Mouse (Mus musculus): ENCODE measurements around the gene Csnk1d. TPM values are rescaled to one million over a fixed set of nuclear protein-coding genes. Genes with fewer than 3 reads are reported as not detected.

The Csnk1d gene
- polyA plus RNA-seq, 1 experiment from 2014 or later: 154 TPM

DNA sequence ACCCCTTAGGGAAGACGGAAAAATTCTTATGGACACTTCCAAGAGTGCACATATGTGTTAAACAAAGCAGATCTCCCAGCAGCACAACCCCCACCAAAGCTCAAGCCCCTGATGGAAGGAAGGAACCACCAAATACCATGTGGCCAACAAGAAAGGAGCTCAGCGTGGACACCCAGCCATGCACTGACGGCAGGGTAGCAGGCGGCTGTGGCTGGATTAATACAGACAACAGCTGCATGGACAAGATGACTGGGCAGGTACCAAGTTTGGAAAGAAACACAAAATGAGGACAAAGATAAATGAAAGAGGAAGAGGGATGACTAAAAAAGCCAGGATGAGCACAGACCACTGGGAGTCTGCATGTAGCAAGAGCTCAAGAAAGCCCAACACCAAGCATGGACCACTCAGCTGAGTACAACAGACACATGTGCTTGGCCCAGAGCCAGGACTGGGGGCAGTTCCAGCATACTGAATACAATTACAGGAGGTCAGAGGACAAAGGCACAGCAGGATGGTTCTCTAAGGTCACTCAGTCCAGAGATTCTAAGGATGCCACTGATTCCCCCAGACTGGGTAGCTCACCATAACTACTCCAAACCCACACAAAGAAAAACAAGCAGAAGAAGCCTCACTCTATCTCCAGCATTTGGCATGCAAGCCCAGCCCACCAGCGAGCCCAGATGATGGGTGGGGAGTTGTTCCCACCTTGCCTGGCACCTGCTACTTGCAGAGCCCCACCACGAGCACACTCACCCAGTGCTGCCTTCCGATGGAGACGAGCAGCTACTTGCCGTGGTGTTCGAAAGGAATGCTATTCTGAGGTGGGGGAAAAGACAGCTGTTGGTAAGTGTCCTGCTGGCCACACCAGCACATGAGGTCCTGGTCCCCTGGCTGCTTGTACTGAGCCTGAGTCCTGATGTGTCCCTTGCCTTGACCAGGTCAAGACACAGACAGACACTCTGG, 26.7 kb downstream of the Csnk1d start:
- Histone ChIP-seq H3K9me3 (no peaks in the 10 kb centered on the region), H3K27me3 (no peaks in the 10 kb centered on the region), H3K36me3 (peaks cover 100% of the 10 kb centered on the region), H3K4me3 (replicated peaks) (no peak overlapping the region), H3K27ac (peak overlapping the region; percentile 17; the same call in 1 of the 2 replicates), H3K4me2 (no peak overlapping the region), H3K4me1 (replicated peaks) (peaks cover 9% of the 10 kb centered on the region), H3K9ac (replicated peaks) (no peak overlapping the region)
- ATAC-seq (ENCODE audit: insufficient number of reproducible peaks, insufficient read depth, low FRiP score, low TSS enrichment, low read depth): no peak
- 89% methylated on average over 10 of the region's 10 CpGs for WGBS

- H3K36me3 ChIP-seq: peaks cover 100% of the 10 kb centered on the region
- no peak overlapping the region for H3K4me3 ChIP-seq (replicated peaks)
- WGBS: 89% methylated on average over 7 of the region's 7 CpGs
- H3K4me2 ChIP-seq: no peak overlapping the region
- no peaks in the 10 kb centered on the region for H3K27me3 ChIP-seq
- peaks cover 20% of the 10 kb centered on the region for H3K4me1 ChIP-seq (replicated peaks)
- no peak overlapping the region for H3K27ac ChIP-seq
- H3K9me3 ChIP-seq: no peaks in the 10 kb centered on the region
- H3K9ac ChIP-seq (replicated peaks): no peak overlapping the region
- ATAC-seq (ENCODE audit: insufficient number of reproducible peaks, insufficient read depth, low FRiP score, low TSS enrichment, low read depth): no peak
Measured at GRCm38 (mm10) chr11:120962909-120963308, 28.2 kb downstream of the Csnk1d start.

DNA sequence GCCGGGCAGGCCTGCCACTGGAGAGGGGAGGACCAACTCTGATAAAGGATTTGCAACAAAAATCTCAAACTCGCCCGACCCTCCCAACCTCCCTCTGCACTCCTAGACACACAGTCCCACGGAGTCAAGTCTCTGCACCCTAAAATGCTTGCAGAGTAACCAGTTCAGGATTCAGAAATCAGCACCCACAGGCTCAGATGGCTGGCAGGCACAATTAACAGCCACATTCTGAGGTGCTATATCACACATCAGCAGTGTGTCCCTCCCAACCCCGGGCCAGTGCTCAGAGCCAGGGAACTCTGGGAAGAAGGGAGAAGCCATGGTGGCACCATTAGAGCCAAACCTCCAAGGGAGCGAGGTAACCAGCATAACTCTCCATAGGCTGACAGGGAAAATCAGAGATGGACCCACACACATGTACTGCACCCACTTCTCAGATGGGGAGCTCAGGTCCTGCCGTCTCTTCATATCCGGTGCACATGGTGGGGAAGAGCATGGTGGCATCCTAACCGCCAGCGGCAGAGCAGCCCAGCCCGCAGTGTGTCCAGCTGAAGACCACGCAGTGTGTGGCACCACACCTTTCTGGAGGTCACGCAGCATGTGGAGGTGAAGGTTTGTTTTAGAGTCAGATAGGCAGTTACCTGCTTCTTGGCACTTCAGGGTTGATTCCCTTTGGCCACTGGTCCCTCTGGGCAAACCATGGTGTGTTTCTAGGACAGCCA, 28.9 kb downstream of the Csnk1d start:
- Histone ChIP-seq H3K27me3 (no peaks in the 10 kb centered on the region), H3K9ac (replicated peaks) (no peak overlapping the region), H3K9me3 (no peaks in the 10 kb centered on the region), H3K27ac (no peak overlapping the region), H3K4me2 (no peak overlapping the region), H3K36me3 (peaks cover 100% of the 10 kb centered on the region), H3K4me1 (replicated peaks) (peaks cover 24% of the 10 kb centered on the region), H3K4me3 (replicated peaks) (no peak overlapping the region)
- WGBS: 91% methylated on average over 13 of the region's 13 CpGs
- ATAC-seq (ENCODE audit: insufficient number of reproducible peaks, insufficient read depth, low FRiP score, low TSS enrichment, low read depth): no peak

DNA sequence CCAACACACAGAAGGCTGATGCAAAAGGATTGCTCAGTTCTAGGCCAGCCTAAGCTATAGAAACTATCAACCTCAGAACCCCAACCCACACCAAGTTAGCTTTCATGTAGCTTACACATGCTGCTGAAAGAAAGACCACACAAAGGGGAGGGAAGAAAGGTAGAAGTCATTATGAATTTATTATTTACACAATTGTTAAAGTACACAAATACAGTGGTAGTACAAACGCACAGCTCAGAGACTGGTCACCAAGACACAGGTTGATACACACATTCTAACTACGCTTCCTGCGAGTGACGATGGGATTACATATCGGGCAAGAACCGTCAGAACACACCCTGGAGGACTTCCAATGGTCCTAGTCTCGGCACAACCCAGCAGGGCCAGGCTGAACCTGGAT, 29.5 kb downstream of the Csnk1d start:
- Histone ChIP-seq H3K9me3 (no peaks in the 10 kb centered on the region), H3K36me3 (peaks cover 100% of the 10 kb centered on the region), H3K4me3 (replicated peaks) (no peak overlapping the region), H3K4me2 (no peak overlapping the region), H3K27me3 (no peaks in the 10 kb centered on the region), H3K4me1 (replicated peaks) (peaks cover 24% of the 10 kb centered on the region), H3K9ac (replicated peaks) (no peak overlapping the region), H3K27ac (no peak overlapping the region)
- ATAC-seq (ENCODE audit: insufficient number of reproducible peaks, insufficient read depth, low FRiP score, low TSS enrichment, low read depth): no peak
- WGBS: 88% methylated on average over 7 of the region's 7 CpGs

DNA sequence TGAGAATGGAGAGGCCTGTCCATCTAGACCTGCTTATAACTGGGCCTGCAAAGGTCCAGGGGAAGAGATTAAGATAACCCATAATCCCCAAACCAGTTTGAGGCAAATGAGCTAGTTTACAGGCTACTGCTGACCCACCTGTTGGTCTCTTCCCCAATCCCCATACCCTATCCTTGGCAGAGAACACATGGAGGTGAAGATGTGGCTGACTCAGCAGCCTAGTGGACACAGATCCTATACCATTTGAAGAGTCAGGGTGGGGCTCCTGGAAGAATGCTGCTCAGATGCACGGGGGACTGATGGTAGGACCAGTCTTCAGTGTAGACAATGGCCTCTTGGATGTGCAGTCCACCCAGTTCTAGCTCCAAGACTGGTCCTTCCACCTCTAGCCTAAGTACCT, 30.9 kb downstream of the Csnk1d start:
- Histone ChIP-seq H3K4me3 (replicated peaks) (no peak overlapping the region), H3K9me3 (no peaks in the 10 kb centered on the region), H3K4me2 (no peak overlapping the region), H3K36me3 (peaks cover 99% of the 10 kb centered on the region), H3K4me1 (replicated peaks) (peaks cover 15% of the 10 kb centered on the region), H3K27ac (no peak overlapping the region), H3K9ac (replicated peaks) (no peak overlapping the region), H3K27me3 (no peaks in the 10 kb centered on the region)
- no peak for ATAC-seq (ENCODE audit: insufficient number of reproducible peaks, insufficient read depth, low FRiP score, low TSS enrichment, low read depth)
- 63% methylated on average over 1 of the region's 1 CpGs for WGBS

- Histone ChIP-seq H3K4me2 (no peak overlapping the region), H3K9ac (replicated peaks) (no peak overlapping the region)
- WGBS: 67% methylated on average over 3 of the region's 3 CpGs
Measured at GRCm38 (mm10) chr11:120959564-120959963, 31.6 kb downstream of the Csnk1d start.

DNA sequence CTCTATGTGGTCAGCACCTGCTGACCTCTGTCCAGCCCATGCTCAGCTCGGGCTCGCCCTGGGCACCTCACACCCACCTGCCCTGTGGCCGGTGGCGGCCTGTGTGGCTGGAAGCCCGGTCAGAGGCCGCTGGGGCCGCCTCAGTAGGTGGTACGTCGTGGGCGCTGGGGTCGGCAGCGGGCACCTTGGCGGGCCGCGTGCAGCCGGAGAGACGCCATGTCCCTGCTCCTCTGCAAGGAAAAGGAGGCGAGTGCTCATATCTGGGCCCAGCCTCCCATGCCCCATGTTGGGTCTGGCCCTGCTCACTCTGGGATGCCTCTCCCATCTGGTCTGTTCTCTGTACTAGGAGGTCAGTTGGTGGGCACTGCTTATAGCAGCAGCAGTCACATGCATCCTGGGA, 32.1 kb downstream of the Csnk1d start:
- Histone ChIP-seq H3K4me3 (replicated peaks) (no peak overlapping the region), H3K9ac (replicated peaks) (0 out of 2 replicates have a peak overlapping the region, but pooled peaks have one; percentile 18), H3K36me3 (peaks cover 98% of the 10 kb centered on the region), H3K9me3 (no peaks in the 10 kb centered on the region), H3K27me3 (no peaks in the 10 kb centered on the region), H3K27ac (no peak overlapping the region; the same call in 1 of the 2 replicates), H3K4me2 (no peak overlapping the region), H3K4me1 (replicated peaks) (peaks cover 15% of the 10 kb centered on the region; the same call in 1 of the 2 replicates)
- 90% methylated on average over 18 of the region's 18 CpGs for WGBS
- ATAC-seq (ENCODE audit: insufficient number of reproducible peaks, insufficient read depth, low FRiP score, low TSS enrichment, low read depth): no peak

More at GRCm38 (mm10) chr11:120959564-120959963, 31.6 kb downstream of the Csnk1d start:
- no peak overlapping the region for H3K4me3 ChIP-seq (replicated peaks)
- H3K27ac ChIP-seq: no peak overlapping the region
- peaks cover 98% of the 10 kb centered on the region for H3K36me3 ChIP-seq
- peaks cover 15% of the 10 kb centered on the region; the same call in 1 of the 2 replicates for H3K4me1 ChIP-seq (replicated peaks)
- no peak for ATAC-seq (ENCODE audit: insufficient number of reproducible peaks, insufficient read depth, low FRiP score, low TSS enrichment, low read depth)
- H3K9me3 ChIP-seq: no peaks in the 10 kb centered on the region
- H3K27me3 ChIP-seq: no peaks in the 10 kb centered on the region

DNA sequence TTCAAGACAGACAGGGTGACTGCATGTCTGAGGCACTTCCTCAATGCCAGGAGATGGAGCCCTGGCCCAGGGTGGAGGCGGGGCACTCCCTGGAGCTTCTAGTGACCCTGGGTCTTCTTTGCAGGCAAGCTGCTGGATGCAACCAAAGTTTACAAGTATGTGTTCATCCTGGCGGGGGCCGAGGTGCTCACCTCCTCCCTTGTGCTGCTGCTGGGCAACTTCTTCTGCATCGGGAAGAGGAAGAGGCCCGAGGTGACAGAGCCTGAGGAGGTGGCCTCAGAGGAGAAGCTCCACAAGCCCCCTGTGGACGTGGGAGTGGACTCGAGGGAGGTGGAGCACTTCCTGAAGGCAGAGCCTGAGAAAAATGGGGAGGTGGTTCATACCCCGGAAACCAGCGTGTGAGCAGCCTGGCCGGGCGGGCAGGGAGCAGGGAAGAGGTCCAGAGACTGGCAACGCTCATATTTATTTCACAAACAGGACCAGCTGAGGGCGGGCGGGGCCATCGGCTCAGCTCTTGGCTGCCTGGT, 33.3 kb downstream of the Csnk1d start:
- no peak overlapping the region for H3K9ac ChIP-seq (replicated peaks)
- H3K27ac ChIP-seq: peak overlapping the region; percentile 58; the same call in 1 of the 2 replicates
- peaks cover 15% of the 10 kb centered on the region; the same call in 1 of the 2 replicates for H3K4me1 ChIP-seq (replicated peaks)
- H3K4me3 ChIP-seq (replicated peaks): no peak overlapping the region
- WGBS: 76% methylated on average over 15 of the region's 15 CpGs
- no peak overlapping the region for H3K4me2 ChIP-seq
- H3K27me3 ChIP-seq: no peaks in the 10 kb centered on the region
- H3K36me3 ChIP-seq: peaks cover 91% of the 10 kb centered on the region
- no peaks in the 10 kb centered on the region for H3K9me3 ChIP-seq
- no peak for ATAC-seq (ENCODE audit: insufficient number of reproducible peaks, insufficient read depth, low FRiP score, low TSS enrichment, low read depth)

GRCm38 (mm10) chr11:120957052-120957451, 34.1 kb downstream of the Csnk1d start:
- Histone ChIP-seq H3K27ac (no peak overlapping the region), H3K27me3 (no peaks in the 10 kb centered on the region), H3K4me3 (replicated peaks) (no peak overlapping the region), H3K4me2 (no peak overlapping the region), H3K36me3 (peaks cover 83% of the 10 kb centered on the region), H3K9ac (replicated peaks) (no peak overlapping the region), H3K4me1 (replicated peaks) (peaks cover 18% of the 10 kb centered on the region), H3K9me3 (no peaks in the 10 kb centered on the region)
- 58% methylated on average over 8 of the region's 8 CpGs for WGBS
- ATAC-seq (ENCODE audit: insufficient number of reproducible peaks, insufficient read depth, low FRiP score, low TSS enrichment, low read depth): no peak

DNA sequence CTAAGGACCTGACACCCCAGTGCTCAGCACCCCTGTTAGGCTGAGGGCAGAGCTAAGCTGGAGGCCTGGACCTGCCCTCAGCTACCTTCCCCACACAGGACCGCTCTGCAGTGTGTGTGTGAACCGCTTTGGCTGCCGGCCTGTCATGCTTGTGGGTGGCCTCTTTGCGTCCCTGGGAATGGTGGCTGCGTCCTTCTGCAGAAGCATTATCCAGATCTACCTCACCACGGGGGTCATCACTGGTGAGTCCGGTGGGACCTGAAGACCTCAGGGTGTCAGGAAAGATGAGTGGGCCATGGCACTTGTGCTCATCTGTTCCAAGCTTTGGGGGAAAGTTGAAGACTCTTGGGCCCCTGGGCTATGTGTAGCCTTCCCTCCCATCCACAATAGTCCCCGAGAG, 35.4 kb downstream of the Csnk1d start:
- H3K4me1 ChIP-seq (replicated peaks): peaks cover 30% of the 10 kb centered on the region
- H3K4me2 ChIP-seq: no peak overlapping the region
- H3K27ac ChIP-seq: no peak overlapping the region
- H3K9ac ChIP-seq (replicated peaks): no peak overlapping the region
- peaks cover 70% of the 10 kb centered on the region for H3K36me3 ChIP-seq
- no peaks in the 10 kb centered on the region for H3K27me3 ChIP-seq
- 89% methylated on average over 8 of the region's 8 CpGs for WGBS
- no peaks in the 10 kb centered on the region for H3K9me3 ChIP-seq
- no peak overlapping the region for H3K4me3 ChIP-seq (replicated peaks)
- ATAC-seq (ENCODE audit: insufficient number of reproducible peaks, insufficient read depth, low FRiP score, low TSS enrichment, low read depth): no peak

- no peak overlapping the region for H3K27ac ChIP-seq
- H3K4me2 ChIP-seq: no peak overlapping the region
- H3K9me3 ChIP-seq: no peaks in the 10 kb centered on the region
- no peak overlapping the region for H3K9ac ChIP-seq (replicated peaks)
- peaks cover 37% of the 10 kb centered on the region for H3K4me1 ChIP-seq (replicated peaks)
- H3K27me3 ChIP-seq: 0 out of 2 replicates have a peak, but pooled peaks cover 4% of the 10 kb centered on the region
- 86% methylated on average over 5 of the region's 5 CpGs for WGBS
- H3K4me3 ChIP-seq (replicated peaks): no peak overlapping the region
- ATAC-seq (ENCODE audit: insufficient number of reproducible peaks, insufficient read depth, low FRiP score, low TSS enrichment, low read depth): no peak
- peaks cover 62% of the 10 kb centered on the region for H3K36me3 ChIP-seq
Measured at GRCm38 (mm10) chr11:120954936-120955335, 36.2 kb downstream of the Csnk1d start.

Measured in limb, embryonic 12.5 days (tissue).